Mouse (Mus musculus): ENCODE measurements at regions not wholly inside any gene's neighbourhood (a gene's known extent, or its start where the extent isn't known, plus 50 kb on each side); places are given as distances from the start of the nearest gene placed in this dataset.

DNA sequence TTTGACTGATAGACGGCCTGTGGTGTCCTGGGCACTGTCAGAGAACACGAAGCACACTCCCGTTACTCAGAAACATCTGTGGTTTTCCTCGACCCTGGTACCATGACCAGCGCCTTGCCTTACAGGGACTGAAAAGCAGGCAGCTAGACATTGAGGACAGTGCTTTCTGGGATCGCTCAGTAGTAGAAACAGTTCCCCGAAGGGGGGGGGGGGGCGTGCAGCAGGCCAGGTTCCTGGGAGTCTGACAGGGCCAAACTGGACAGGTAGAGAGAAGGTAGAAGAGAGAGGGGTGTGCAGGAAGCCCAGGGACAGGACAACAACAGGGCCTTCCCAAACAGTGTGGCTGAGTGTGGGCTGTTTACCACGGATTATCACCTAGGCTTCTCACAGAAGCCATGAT, 93.5 kb upstream of the Dio3 start:
- peaks cover 37% of the 10 kb centered on the region for H3K27me3 ChIP-seq (ENCODE audit: control insufficient read depth, insufficient read depth, low read length)

DNA sequence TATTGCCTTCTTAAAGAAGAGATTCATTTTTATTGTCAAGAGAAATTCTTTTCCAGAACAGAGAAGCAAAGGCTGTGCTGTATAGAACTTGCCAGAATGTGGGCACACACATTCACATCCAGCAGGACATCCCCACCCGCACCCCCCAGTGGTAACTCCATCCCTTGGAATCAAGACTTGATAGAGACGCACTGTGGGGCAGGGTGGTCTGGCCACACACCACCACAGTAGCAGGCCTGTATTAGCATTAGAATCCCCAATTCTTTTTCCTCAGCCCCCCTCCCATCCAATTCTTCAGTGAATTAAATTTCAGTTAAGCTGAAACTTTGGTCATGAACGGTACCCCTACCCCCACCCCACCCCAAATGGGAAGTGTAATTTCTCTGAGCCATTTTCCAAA, 92.5 kb upstream of the Dio3 start:
- Histone ChIP-seq H3K36me3 (ENCODE audit: control insufficient read depth, insufficient read depth, low read length) (no peaks in the 10 kb centered on the region), H3K4me3 (ENCODE audit: low read depth, low read length) (no peak overlapping the region), H3K9ac (replicated peaks; ENCODE audit: low read depth, low read length) (no peak overlapping the region), H3K9me3 (ENCODE audit: control insufficient read depth, low read depth, low read length) (no peaks in the 10 kb centered on the region), H3K4me1 (ENCODE audit: control insufficient read depth, insufficient read depth, low read length) (peaks cover 22% of the 10 kb centered on the region; the same call in 1 of the 2 replicates), H3K4me2 (replicated peaks; ENCODE audit: low read depth, low read length) (no peak overlapping the region), H3K27me3 (ENCODE audit: control insufficient read depth, insufficient read depth, low read length) (peaks cover 41% of the 10 kb centered on the region), H3K27ac (ENCODE audit: low read length) (no peak overlapping the region)
- no peak for ATAC-seq (ENCODE audit: insufficient number of reproducible peaks, insufficient read depth, low FRiP score, low read depth)
- 46% methylated on average over 3 of the region's 3 CpGs for WGBS

More for the DNA sequence above, 93.5 kb upstream of the Dio3 start:
- H3K4me1 ChIP-seq (ENCODE audit: control insufficient read depth, insufficient read depth, low read length) = peaks cover 22% of the 10 kb centered on the region; the same call in 1 of the 2 replicates
- H3K9me3 ChIP-seq (ENCODE audit: control insufficient read depth, low read depth, low read length) = no peaks in the 10 kb centered on the region
- 63% methylated on average over 9 of the region's 9 CpGs for WGBS
- H3K4me2 ChIP-seq (replicated peaks; ENCODE audit: low read depth, low read length) = no peak overlapping the region
- ATAC-seq (ENCODE audit: insufficient number of reproducible peaks, insufficient read depth, low FRiP score, low read depth) = no peak
- H3K4me3 ChIP-seq (ENCODE audit: low read depth, low read length) = no peak overlapping the region
- H3K9ac ChIP-seq (replicated peaks; ENCODE audit: low read depth, low read length) = no peak overlapping the region
- H3K27ac ChIP-seq (ENCODE audit: low read length) = no peak overlapping the region
- no peaks in the 10 kb centered on the region for H3K36me3 ChIP-seq (ENCODE audit: control insufficient read depth, insufficient read depth, low read length)

DNA sequence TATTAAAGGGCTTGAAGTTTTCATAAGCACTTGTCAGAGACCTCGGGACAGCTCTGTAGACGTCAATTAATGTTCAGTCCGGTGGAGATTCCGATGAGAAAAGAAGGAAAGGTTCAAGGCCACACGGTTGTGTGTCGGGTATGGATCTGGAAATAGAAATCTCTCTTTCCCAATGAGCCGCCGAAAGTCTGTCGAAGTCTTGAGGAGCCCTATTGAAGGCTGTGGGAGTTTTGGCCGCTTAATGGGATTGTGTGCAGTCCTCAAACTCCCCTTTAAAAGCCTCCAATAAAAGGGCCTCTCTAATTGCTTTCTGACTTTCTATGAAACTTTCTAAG, 92.0 kb upstream of the Dio3 start:
- ATAC-seq (ENCODE audit: insufficient number of reproducible peaks, insufficient read depth, low FRiP score, low read depth) = no peak
- no peak overlapping the region for H3K27ac ChIP-seq (ENCODE audit: low read length)
- H3K9ac ChIP-seq (replicated peaks; ENCODE audit: low read depth, low read length) = no peak overlapping the region
- peaks cover 22% of the 10 kb centered on the region; the same call in 1 of the 2 replicates for H3K4me1 ChIP-seq (ENCODE audit: control insufficient read depth, insufficient read depth, low read length)
- H3K4me2 ChIP-seq (replicated peaks; ENCODE audit: low read depth, low read length) = no peak overlapping the region
- no peak overlapping the region for H3K4me3 ChIP-seq (ENCODE audit: low read depth, low read length)
- 24% methylated on average over 10 of the region's 10 CpGs for WGBS
- H3K27me3 ChIP-seq (ENCODE audit: control insufficient read depth, insufficient read depth, low read length) = peaks cover 41% of the 10 kb centered on the region
- H3K9me3 ChIP-seq (ENCODE audit: control insufficient read depth, low read depth, low read length) = no peaks in the 10 kb centered on the region
- H3K36me3 ChIP-seq (ENCODE audit: control insufficient read depth, insufficient read depth, low read length) = no peaks in the 10 kb centered on the region

DNA sequence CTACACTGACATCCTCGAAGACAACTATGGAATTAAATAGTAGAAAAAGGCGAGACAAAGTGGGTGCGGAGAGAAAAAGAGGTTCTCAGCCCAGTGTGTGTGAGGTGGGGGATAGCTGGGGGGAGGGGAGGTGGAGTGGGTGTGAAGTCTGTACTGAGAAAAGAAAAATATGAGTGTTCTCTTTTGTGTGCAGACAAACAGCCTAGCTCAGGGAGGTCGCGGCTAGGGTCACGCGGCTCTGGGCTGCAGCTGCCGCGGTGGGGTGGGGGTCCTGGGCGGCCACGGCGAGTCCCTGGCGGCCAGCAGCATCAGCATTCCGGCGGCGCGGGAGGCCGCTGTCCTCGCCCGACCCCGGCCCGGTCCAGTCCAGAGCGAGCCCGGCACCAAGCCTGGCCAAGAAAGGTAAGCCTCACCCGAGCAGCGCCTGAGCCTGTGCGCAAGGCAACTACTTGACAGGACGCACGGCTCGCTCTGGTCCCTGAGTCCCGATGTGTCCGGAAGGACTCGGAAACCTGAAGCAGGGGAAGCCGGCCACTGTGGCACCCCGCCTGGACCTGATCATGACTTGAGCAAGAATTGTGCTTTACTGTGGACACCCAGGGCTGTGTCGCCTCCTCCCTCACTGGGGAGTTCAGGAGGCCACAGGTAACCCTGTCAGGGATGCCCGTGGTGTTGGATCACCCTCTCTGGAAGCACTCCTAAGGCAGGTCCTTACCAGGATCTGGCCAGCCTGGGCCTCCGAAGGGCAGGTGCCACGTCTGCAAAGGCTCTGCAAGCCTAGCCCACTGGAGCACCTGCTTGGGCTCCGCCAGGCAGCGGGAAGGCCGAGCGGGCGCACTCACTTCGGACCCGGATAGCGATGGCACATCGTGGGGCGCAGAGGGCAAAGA, 91.4 kb upstream of the Dio3 start:
- peak overlapping the region; percentile 37 for H3K4me2 ChIP-seq (replicated peaks; ENCODE audit: low read depth, low read length)
- no peaks in the 10 kb centered on the region for H3K36me3 ChIP-seq (ENCODE audit: control insufficient read depth, insufficient read depth, low read length)
- WGBS = 3% methylated on average over 49 of the region's 49 CpGs
- 0 out of 2 replicates have a peak, but pooled peaks have one; percentile 46 for ATAC-seq (ENCODE audit: insufficient number of reproducible peaks, insufficient read depth, low FRiP score, low read depth)
- no peak overlapping the region for H3K27ac ChIP-seq (ENCODE audit: low read length)
- peak overlapping the region; percentile 16 for H3K4me3 ChIP-seq (ENCODE audit: low read depth, low read length)
- H3K9me3 ChIP-seq (ENCODE audit: control insufficient read depth, low read depth, low read length) = no peaks in the 10 kb centered on the region
- H3K4me1 ChIP-seq (ENCODE audit: control insufficient read depth, insufficient read depth, low read length) = peaks cover 22% of the 10 kb centered on the region; the same call in 1 of the 2 replicates
- H3K27me3 ChIP-seq (ENCODE audit: control insufficient read depth, insufficient read depth, low read length) = peaks cover 41% of the 10 kb centered on the region
- H3K9ac ChIP-seq (replicated peaks; ENCODE audit: low read depth, low read length) = no peak overlapping the region

DNA sequence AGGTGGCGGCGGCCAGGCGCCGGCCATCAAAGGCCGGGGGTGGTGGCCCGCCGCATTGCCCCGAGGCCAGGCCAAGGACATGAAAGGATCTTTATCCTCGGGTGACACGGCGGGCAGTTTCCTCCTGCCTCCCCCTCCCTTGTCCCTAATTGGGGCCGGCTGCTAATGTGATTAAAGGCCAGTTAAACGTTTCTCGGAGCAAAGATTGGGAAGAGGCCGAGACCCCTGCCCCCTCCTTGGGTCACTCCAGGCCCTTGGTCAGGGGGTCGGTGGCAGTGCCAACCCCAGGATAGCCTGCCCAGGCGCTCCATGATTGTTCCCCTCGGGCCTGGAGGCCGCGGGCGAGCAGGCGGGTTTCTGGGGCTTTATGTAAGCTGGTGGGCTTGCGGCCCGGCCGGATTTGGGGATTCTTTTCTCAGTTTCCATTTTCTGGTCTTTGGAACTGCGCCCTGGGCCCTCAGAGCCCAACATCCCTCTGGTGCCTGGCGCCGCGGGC, 90.7 kb upstream of the Dio3 start:
- Histone ChIP-seq H3K9me3 (ENCODE audit: control insufficient read depth, low read depth, low read length) (no peaks in the 10 kb centered on the region), H3K36me3 (ENCODE audit: control insufficient read depth, insufficient read depth, low read length) (no peaks in the 10 kb centered on the region), H3K4me3 (ENCODE audit: low read depth, low read length) (peak overlapping the region; percentile 16), H3K4me2 (replicated peaks; ENCODE audit: low read depth, low read length) (peak overlapping the region; percentile 37), H3K4me1 (ENCODE audit: control insufficient read depth, insufficient read depth, low read length) (peaks cover 22% of the 10 kb centered on the region; the same call in 1 of the 2 replicates), H3K9ac (replicated peaks; ENCODE audit: low read depth, low read length) (no peak overlapping the region), H3K27me3 (ENCODE audit: control insufficient read depth, insufficient read depth, low read length) (peaks cover 41% of the 10 kb centered on the region), H3K27ac (ENCODE audit: low read length) (no peak overlapping the region)
- 5% methylated on average over 29 of the region's 29 CpGs for WGBS
- no peak for ATAC-seq (ENCODE audit: insufficient number of reproducible peaks, insufficient read depth, low FRiP score, low read depth)

DNA sequence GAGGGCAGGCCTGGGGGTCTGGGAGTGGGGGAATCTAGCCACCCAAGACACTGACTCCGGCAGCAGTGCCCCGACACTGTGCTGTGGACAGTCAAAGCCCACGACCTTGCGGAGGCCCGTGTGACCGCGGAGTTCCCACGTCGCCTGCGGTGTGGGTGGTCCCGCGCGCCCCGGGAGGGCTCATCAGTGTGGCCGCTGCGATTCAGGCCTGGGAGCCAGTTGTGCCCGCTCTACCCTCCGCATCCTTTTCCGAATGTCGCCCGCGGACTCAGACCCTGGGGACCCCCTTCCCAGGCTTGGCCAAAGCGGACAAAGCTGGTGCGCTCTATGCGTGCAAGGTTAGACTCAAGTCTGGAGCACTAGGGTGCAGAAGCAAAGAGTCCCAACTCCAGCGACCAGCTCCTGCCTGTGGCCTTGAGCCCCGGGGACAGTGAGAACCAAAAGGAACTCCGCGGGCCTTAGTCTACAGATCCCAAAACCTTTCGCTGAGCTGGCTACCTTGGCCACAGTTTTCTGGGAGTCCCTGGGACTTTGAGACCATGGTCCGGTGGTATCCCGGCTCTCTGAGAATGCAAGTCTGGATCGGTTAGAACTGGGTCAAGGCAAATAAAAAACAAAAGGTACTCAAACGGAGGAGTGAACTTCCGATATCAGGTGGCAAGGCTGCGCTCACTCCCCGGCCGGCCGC, 90.1 kb upstream of the Dio3 start:
- Histone ChIP-seq H3K4me2 (replicated peaks; ENCODE audit: low read depth, low read length) (peak overlapping the region; percentile 37), H3K4me3 (ENCODE audit: low read depth, low read length) (0 out of 2 replicates have a peak overlapping the region, but pooled peaks have one; percentile 8), H3K4me1 (ENCODE audit: control insufficient read depth, insufficient read depth, low read length) (peaks cover 22% of the 10 kb centered on the region; the same call in 1 of the 2 replicates), H3K9me3 (ENCODE audit: control insufficient read depth, low read depth, low read length) (no peaks in the 10 kb centered on the region), H3K36me3 (ENCODE audit: control insufficient read depth, insufficient read depth, low read length) (no peaks in the 10 kb centered on the region), H3K27ac (ENCODE audit: low read length) (no peak overlapping the region), H3K9ac (replicated peaks; ENCODE audit: low read depth, low read length) (no peak overlapping the region), H3K27me3 (ENCODE audit: control insufficient read depth, insufficient read depth, low read length) (peaks cover 41% of the 10 kb centered on the region)
- WGBS = 5% methylated on average over 39 of the region's 39 CpGs
- no peak for ATAC-seq (ENCODE audit: insufficient number of reproducible peaks, insufficient read depth, low FRiP score, low read depth)

DNA sequence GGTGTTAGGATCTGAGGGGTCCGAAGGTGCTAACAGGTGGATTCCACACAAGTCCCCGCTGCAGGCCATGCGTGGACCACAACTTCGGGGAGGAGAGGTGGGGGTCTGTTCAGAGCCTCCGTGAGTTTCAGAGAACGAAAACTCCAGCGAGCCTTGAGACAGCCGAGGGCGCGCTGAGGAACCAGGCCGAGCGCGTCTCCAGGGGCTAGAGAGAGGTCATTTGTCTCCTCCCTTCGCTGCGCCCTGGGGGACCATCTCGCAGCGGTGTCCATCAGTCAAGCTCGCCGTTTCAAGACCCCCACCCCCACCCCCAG, 89.6 kb upstream of the Dio3 start:
- H3K4me2 ChIP-seq (replicated peaks; ENCODE audit: low read depth, low read length) = peak overlapping the region; percentile 33
- no peaks in the 10 kb centered on the region for H3K9me3 ChIP-seq (ENCODE audit: control insufficient read depth, low read depth, low read length)
- no peak for ATAC-seq (ENCODE audit: insufficient number of reproducible peaks, insufficient read depth, low FRiP score, low read depth)
- peaks cover 41% of the 10 kb centered on the region for H3K27me3 ChIP-seq (ENCODE audit: control insufficient read depth, insufficient read depth, low read length)
- H3K4me3 ChIP-seq (ENCODE audit: low read depth, low read length) = 0 out of 2 replicates have a peak overlapping the region, but pooled peaks have one; percentile 8
- peaks cover 22% of the 10 kb centered on the region; the same call in 1 of the 2 replicates for H3K4me1 ChIP-seq (ENCODE audit: control insufficient read depth, insufficient read depth, low read length)
- H3K9ac ChIP-seq (replicated peaks; ENCODE audit: low read depth, low read length) = 0 out of 2 replicates have a peak overlapping the region, but pooled peaks have one; percentile 10
- no peak overlapping the region for H3K27ac ChIP-seq (ENCODE audit: low read length)
- no peaks in the 10 kb centered on the region for H3K36me3 ChIP-seq (ENCODE audit: control insufficient read depth, insufficient read depth, low read length)
- 2% methylated on average over 19 of the region's 19 CpGs for WGBS

DNA sequence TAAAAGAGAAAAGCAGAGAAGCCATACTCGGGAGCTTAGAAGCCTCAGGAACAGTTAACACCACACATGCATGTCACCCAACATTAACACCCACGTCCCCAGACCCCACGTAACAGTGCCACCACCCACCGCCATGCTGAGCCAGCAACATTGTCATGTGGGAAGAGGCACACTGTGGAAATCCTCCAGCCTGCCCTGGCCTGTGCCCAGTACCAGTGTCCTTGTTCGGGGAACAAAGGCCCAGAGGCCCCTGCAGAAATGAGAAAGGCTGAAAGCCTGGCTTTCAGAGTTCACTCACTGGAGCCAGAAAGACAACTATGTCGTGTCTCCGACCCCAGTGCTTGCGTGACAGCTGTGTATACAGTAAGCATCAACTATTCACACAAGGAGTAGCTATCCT, 86.7 kb upstream of the Dio3 start:
- 75% methylated on average over 8 of the region's 8 CpGs for WGBS
- H3K27me3 ChIP-seq (ENCODE audit: control insufficient read depth, insufficient read depth, low read length) = peaks cover 31% of the 10 kb centered on the region

More for the DNA sequence above, 86.7 kb upstream of the Dio3 start:
- no peak for ATAC-seq (ENCODE audit: insufficient number of reproducible peaks, insufficient read depth, low FRiP score, low read depth)
- Histone ChIP-seq H3K4me1 (ENCODE audit: control insufficient read depth, insufficient read depth, low read length) (peaks cover 22% of the 10 kb centered on the region; the same call in 1 of the 2 replicates), H3K9ac (replicated peaks; ENCODE audit: low read depth, low read length) (no peak overlapping the region), H3K27ac (ENCODE audit: low read length) (no peak overlapping the region), H3K36me3 (ENCODE audit: control insufficient read depth, insufficient read depth, low read length) (no peaks in the 10 kb centered on the region), H3K9me3 (ENCODE audit: control insufficient read depth, low read depth, low read length) (no peaks in the 10 kb centered on the region), H3K4me2 (replicated peaks; ENCODE audit: low read depth, low read length) (no peak overlapping the region), H3K4me3 (ENCODE audit: low read depth, low read length) (no peak overlapping the region)

Measured in stomach, embryonic 14.5 days (tissue).